Mouse (Mus musculus): Measurements from ENCODE around the gene Fuom. TPM values are rescaled to one million over a fixed set of nuclear protein-coding genes. Genes with fewer than 3 reads are reported as not detected.

Fuom gene
- polyA plus RNA-seq, 1 experiment from 2014 or later, result 50.1 TPM

DNA sequence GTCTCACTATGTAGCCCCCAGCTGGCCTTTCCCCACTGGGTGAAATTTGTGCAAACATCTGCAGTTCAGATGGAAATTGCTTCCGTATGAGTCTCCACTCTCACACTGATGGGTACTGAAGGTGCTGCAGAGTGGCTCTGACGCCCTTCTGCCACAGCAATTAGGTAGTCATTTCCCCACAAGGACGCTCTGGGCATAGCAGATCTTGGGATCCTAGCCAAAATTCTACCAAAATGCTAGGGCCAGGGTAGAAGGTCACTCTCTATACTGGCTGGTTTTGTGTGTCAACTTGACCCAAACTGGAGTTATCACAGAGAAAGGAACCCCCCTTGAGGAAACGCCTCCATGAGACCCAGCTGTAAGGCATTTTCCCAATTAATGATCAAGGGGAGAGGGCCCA lies 1.8 kb upstream of the Fuom start:
- no peaks in the 10 kb centered on the region for H3K27me3 ChIP-seq
- no peak for ATAC-seq
- no peak for DNase-seq (ENCODE audit: low read depth, low spot score)
- in situ Hi-C loops (cut with MboI; ENCODE audit: low pct_unique_long_range_greater_than_20kb), result loop anchor here (25.0 kb wide), 1 partner anchor 1058 kb away; the partner anchor contains the start of gene Rnh1
- CTCF ChIA-PET, result no interaction called here
- TF ChIP-seq CTCF (IDR thresholded peaks at IDR 0.05), result no peak
- POLR2A ChIA-PET, result no interaction called here

- ATAC-seq (no peak), DNase-seq (ENCODE audit: low read depth, low spot score) (no peak)
- in situ Hi-C loops (cut with MboI; ENCODE audit: low pct_unique_long_range_greater_than_20kb), result loop anchor here (25.0 kb wide), 1 partner anchor 1061 kb away; the partner anchor contains the start of gene Rnh1
- ChIA-PET POLR2A (no interaction called here), CTCF (no interaction called here)
- TF ChIP-seq CTCF (IDR thresholded peaks at IDR 0.05), result no peak
- H3K27me3 ChIP-seq, result no peaks in the 10 kb centered on the region
These were observed 743 bp downstream of the Fuom start for GRCm38 (mm10) chr7:140101498-140101897.

- in situ Hi-C loops (cut with MboI; ENCODE audit: low pct_unique_long_range_greater_than_20kb), result no loop called here
- H3K27me3 ChIP-seq, result no peaks in the 10 kb centered on the region
- no peak for TF ChIP-seq CTCF (IDR thresholded peaks at IDR 0.05)
- ChIA-PET POLR2A (interaction anchor here (0.5 kb wide), 1 partner anchor 65 kb away, joined by 3 read pairs; no protein-coding TSS in a partner anchor), CTCF (no interaction called here)
- ATAC-seq (no peak), DNase-seq (ENCODE audit: low read depth, low spot score) (no peak)
These were observed 3.8 kb downstream of the Fuom start for GRCm38 (mm10) chr7:140098466-140098865.

GRCm38 (mm10) chr7:140096055-140096454 lies 6.2 kb downstream of the Fuom start:
- in situ Hi-C loops (cut with MboI; ENCODE audit: low pct_unique_long_range_greater_than_20kb), result no loop called here
- ATAC-seq (no peak), DNase-seq (ENCODE audit: low read depth, low spot score) (no peak)
- no peaks in the 10 kb centered on the region for H3K27me3 ChIP-seq
- TF ChIP-seq CTCF (IDR thresholded peaks at IDR 0.05), result no peak
- POLR2A ChIA-PET, result no interaction called here
- CTCF ChIA-PET, result no interaction called here

DNA sequence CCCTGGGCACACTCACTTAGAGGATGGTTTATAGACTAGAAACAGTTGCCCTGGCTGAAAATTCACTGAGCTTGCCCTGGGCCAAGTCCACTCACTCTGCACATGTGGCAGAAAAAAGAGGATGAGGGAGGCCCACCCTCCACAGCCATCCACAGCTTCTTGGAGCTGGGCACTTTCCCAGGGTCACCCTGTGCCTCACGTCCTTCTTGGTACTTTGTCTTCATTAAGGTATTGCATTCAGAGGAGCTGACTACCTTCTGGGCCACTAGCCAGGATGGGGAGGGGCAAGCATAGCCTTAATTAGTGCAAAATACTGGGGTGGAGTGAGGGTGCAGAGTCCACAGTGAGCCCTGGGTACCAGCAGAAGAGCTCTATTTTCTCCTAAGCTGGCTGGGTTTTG lies 6.7 kb downstream of the Fuom start:
- TF ChIP-seq CTCF (IDR thresholded peaks at IDR 0.05), result no peak
- no peak for DNase-seq (ENCODE audit: low read depth, low spot score)
- no peak for ATAC-seq
- ChIA-PET CTCF (no interaction called here), POLR2A (no interaction called here)
- in situ Hi-C loops (cut with MboI; ENCODE audit: low pct_unique_long_range_greater_than_20kb), result no loop called here
- no peaks in the 10 kb centered on the region for H3K27me3 ChIP-seq

DNA sequence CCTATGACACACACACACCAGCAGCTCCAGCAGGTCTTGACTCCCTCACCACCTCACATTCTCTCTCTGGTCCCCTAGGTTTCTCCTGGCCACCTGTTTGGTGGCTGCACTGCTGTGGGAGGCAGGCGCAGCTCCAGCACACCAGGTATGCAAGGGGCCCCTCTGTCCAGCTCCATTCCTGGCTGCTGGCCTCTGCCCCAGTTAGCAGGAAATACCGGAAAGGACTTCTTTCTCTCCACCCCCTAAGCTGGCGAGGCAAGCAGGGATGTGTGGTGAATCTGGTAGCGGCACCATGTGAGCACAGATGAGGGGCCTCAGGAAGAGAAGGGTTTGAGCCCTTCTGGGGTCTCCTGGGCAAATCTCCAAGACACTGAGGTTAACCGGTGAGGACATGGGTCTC lies 7.3 kb downstream of the Fuom start:
- ATAC-seq (no peak), DNase-seq (ENCODE audit: low read depth, low spot score) (no peak)
- no peaks in the 10 kb centered on the region for H3K27me3 ChIP-seq
- POLR2A ChIA-PET, result no interaction called here
- CTCF ChIA-PET, result no interaction called here
- in situ Hi-C loops (cut with MboI; ENCODE audit: low pct_unique_long_range_greater_than_20kb), result no loop called here
- no peak for TF ChIP-seq CTCF (IDR thresholded peaks at IDR 0.05)

- no peak for DNase-seq (ENCODE audit: low read depth, low spot score)
- no peaks in the 10 kb centered on the region for H3K27me3 ChIP-seq
- ChIA-PET POLR2A (no interaction called here), CTCF (interaction anchor here (0.8 kb wide), 1 partner anchor 19 kb away, joined by 3 read pairs; no protein-coding TSS in a partner anchor)
- no peak for TF ChIP-seq CTCF (IDR thresholded peaks at IDR 0.05)
- ATAC-seq, result no peak
- in situ Hi-C loops (cut with MboI; ENCODE audit: low pct_unique_long_range_greater_than_20kb), result no loop called here
These were observed 9.2 kb downstream of the Fuom start, which contains the start of gene Prap1 for GRCm38 (mm10) chr7:140092924-140093528. Gene Prap1 (plus strand): TSS chr7:140093395.

- DNase-seq (ENCODE audit: low read depth, low spot score) (no peak), ATAC-seq (no peak)
- CTCF ChIA-PET, result interaction anchor here (0.7 kb wide), 1 partner anchor 447 kb away, joined by 3 read pairs; no protein-coding TSS in a partner anchor
- H3K27me3 ChIP-seq, result no peaks in the 10 kb centered on the region
- TF ChIP-seq CTCF (IDR thresholded peaks at IDR 0.05), result no peak
- in situ Hi-C loops (cut with MboI; ENCODE audit: low pct_unique_long_range_greater_than_20kb), result no loop called here
- POLR2A ChIA-PET, result no interaction called here
These were observed 11.6 kb downstream of the Fuom start for GRCm38 (mm10) chr7:140090601-140091000.

DNA sequence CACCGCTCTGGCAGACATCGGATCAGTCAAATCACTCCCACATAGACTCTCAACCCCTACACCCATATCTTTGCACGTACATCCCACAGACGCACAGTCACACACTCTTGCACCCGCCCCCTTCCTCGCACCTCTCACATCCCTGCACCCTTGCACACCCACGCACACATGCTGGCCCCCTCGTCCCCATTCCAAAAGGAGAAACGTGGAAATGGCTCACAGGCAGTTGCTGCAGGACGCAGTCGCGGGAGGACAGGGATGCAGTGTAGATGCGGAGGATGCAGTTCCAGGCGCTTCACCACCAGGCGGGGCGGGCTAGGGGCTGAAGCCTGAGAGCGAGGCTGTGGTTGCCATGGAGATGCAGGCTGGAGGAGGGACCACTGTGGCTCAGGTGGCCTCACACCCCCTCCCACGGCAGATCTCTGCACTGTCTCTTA lies 20.0 kb downstream of the Fuom start, which contains the start of gene Caly:
Gene Caly (minus strand): TSS at position 307 of the 437 bp plus-strand sequence.
- no peak for DNase-seq (ENCODE audit: low read depth, low spot score)
- ChIA-PET CTCF (no interaction called here), POLR2A (no interaction called here)
- no peak for ATAC-seq
- no peak for TF ChIP-seq CTCF (IDR thresholded peaks at IDR 0.05)
- in situ Hi-C loops (cut with MboI; ENCODE audit: low pct_unique_long_range_greater_than_20kb), result no loop called here
- peaks cover 5% of the 10 kb centered on the region for H3K27me3 ChIP-seq

- no peak for TF ChIP-seq CTCF (IDR thresholded peaks at IDR 0.05)
- no peak for ATAC-seq
- in situ Hi-C loops (cut with MboI; ENCODE audit: low pct_unique_long_range_greater_than_20kb), result no loop called here
These were observed 20.6 kb downstream of the Fuom start for GRCm38 (mm10) chr7:140081408-140082241.

DNA sequence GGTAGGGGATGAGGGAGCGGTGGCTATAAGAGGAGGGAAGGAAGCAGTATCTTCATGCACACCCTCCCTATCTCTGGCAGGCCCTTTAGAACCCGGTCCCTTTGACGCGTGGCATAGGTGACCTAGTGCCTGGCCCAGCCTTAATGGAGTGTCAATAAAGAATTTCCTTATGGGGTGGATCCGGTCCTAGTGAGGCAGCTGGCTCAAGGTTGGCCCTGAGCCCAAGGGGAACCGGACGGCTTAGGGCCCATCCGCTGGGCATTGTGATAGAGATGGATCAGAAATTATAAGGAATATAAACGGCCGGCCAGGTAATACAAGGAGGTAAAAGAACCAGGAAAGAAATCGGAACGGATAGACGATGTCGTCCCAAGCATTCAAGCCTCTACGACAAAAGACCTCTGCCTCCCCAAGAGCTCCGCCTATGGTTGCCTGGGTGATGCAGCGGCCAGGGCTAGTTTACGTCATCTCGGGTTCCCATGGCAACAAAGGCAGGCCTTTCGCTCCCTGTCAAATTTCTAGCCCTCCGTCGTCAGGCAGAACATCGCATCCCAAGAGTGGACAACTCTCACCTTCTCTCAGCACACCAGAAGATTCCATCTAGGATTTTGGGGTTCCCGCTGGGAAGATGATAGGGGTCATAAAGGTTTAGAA lies 21.6 kb downstream of the Fuom start:
- POLR2A ChIA-PET, result no interaction called here

More at GRCm38 (mm10) chr7:140081408-140082241, 20.6 kb downstream of the Fuom start:
- POLR2A ChIA-PET, result no interaction called here
- CTCF ChIA-PET, result no interaction called here
- H3K27me3 ChIP-seq, result peaks cover 5% of the 10 kb centered on the region
- no peak for DNase-seq (ENCODE audit: low read depth, low spot score)

More for the DNA sequence above, 21.6 kb downstream of the Fuom start:
- CTCF ChIA-PET, result no interaction called here
- TF ChIP-seq CTCF (IDR thresholded peaks at IDR 0.05), result no peak
- H3K27me3 ChIP-seq, result peaks cover 5% of the 10 kb centered on the region
- in situ Hi-C loops (cut with MboI; ENCODE audit: low pct_unique_long_range_greater_than_20kb), result no loop called here
- DNase-seq (ENCODE audit: low read depth, low spot score) (no peak), ATAC-seq (no peak)

Measured in Patski (cell line).